Mouse (Mus musculus) kidney, postnatal 25 days (tissue): ENCODE results near the gene Fkbpl.

Experiments
- DNase-seq, 2 experiments: peaks; one replicate each; pipeline ENCODE4 v3.0.0; 2021; ENCODE audit warnings: mixed read lengths in 2 of 2

Gene Fkbpl

DNA sequence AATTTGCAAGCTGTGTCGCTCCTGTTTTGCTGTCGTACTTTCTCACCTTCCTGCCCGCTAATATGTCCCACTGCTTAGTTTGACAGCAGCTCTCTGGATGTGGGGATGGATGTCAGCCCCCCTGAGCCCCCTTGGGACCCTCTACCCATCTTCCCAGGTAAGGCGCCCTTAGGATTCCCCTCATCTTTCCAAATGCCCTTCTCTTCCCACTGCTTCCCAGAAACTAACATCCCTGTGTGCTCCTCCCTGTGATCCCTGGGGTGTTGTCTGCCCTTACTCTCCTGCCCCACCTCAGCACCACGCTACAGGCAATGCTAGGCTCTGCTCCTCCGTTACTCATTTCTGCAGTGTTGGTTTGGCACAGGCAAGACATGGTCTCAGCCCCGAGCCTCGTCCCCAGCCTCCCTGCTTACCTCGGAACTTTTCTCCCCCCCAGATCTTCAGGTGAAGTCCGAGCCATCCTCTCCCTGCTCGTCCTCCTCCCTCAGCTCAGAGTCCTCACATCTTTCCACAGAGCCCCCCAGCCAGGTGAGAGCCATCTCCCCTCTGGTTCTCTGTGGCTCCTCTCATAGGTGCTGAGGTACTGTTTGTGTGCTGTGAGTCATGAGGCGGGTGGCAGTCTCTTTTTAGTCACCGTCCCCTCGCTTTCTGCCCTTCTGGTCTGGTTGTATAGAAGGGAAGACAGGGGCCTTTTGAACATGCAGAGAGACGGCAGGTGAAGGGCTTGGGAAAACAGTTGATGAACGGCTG lies 3.8 kb downstream of the Fkbpl start:
- peak in 1 of 2 experiments; percentile 36 for DNase-seq

DNA sequence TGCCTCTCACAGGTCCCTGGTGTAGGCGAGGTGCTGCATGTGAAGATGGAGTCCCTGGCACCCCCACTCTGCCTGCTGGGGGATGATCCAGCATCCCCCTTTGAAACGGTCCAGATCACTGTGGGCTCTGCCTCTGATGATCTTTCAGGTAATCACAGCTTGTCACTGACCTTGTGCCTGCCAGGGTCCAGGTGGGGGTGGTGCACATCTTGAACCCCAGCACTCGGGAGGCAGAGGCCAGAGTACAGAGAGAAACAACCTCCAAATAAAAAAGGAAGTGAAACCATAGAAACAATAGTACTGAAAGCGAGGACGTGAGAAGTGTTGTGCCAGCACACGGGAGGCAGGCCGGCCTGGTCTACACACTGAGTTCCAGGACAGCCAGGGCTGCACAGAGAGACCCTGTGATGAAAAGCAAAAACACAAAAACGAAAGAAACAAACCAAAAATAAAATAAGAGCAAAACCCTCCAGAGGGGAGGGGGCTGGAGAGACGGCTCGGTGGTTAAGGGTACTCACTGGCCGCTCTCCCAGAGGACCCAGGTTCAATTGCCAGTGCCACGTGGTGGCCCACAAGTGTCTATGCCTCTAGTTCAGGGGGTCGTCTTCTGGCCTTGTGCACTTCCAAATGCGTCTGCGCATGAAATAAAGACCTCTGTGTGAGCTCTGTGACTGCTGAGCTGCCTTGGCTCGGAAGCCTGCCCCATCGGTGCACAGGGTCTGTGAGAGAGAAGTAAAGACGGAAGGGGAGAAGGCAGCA lies 4.7 kb downstream of the Fkbpl start:
- DNase-seq = no peak

DNA sequence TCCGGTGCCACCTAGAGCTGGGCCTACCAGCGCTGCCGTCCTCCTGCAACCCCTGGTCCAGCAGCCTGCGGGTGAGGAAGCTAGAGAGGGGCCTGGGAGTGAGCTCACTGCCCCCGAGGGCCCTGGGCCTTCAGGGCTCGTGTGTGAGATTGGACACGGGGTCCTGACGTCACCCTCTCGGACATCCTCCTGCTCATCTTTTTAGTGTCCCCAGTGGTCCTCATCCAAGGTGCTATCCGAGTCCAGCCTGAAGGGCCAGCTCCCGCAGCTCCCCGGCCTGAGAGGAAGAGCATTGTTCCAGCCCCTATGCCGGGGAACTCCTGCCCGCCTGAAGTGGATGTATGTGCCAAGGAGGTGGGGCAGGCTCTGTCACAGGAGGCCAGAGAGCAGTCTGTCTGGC lies 6.2 kb downstream of the Fkbpl start:
- DNase-seq = no peak

DNA sequence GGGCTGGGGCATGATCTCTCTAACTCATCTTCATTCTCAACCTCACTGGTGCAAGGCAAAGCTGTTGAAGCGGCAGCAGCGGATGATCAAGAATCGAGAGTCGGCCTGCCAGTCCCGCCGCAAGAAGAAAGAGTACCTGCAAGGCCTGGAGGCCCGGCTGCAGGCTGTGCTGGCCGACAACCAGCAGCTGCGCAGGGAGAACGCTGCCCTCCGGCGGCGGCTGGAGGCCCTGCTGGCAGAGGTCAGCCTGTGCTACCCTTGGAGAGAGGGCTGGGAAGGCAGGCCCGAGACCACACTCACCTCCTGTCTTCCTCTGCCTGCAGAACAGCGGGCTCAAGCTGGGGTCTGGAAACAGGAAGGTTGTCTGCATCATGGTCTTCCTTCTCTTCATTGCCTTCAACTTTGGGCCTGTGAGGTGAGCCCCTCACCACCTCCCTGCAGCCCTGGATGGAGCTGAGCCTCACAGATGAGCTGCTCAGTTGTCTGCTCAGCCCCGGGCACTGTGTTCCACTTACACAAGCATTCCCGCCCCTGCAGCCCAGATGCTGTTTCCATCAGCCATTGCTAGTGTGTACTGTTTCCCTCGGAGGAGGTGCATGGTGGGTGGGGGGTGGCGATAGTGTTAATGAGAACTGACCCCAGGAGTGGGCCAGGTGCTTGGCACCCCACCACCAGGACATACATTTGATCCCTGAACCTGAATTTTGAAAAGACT lies 7.1 kb downstream of the Fkbpl start:
- DNase-seq = peak; percentile 64 to 75

DNA sequence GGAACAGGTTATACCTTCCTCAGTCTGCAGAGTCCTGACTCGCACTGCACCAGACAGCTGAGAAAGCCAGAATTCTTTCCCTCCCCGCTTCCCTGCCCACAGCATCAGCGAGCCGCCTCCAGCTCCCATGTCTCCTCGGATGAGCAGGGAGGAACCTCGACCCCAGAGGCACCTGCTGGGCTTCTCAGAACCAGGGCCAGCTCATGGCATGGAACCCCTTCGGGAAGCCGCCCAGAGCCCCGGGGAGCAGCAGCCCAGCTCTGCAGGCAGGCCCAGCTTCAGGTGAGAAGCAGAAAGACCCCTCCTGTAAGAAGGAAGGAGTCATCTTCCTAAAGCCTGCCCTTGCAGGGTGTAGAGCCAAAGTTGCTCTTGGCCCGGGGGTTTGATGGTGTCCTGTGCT lies 8.0 kb downstream of the Fkbpl start:
- no peak for DNase-seq

DNA sequence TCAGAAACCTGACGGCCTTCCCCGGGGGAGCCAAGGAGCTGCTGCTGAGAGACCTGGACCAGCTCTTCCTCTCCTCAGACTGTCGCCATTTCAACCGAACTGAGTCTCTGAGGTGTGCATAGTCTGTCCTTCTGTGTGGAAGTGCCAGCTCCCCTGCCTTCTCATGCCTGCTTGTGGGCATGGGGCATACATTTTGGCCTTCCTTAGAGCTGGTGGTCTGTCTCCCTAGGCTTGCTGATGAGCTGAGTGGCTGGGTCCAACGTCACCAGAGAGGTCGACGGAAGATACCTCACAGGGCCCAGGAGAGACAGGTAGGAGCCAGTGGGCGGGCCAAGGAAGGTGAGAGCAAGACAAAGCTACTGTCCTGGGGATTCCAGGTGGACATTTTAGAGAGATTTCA lies 8.4 kb downstream of the Fkbpl start:
- no peak for DNase-seq

DNA sequence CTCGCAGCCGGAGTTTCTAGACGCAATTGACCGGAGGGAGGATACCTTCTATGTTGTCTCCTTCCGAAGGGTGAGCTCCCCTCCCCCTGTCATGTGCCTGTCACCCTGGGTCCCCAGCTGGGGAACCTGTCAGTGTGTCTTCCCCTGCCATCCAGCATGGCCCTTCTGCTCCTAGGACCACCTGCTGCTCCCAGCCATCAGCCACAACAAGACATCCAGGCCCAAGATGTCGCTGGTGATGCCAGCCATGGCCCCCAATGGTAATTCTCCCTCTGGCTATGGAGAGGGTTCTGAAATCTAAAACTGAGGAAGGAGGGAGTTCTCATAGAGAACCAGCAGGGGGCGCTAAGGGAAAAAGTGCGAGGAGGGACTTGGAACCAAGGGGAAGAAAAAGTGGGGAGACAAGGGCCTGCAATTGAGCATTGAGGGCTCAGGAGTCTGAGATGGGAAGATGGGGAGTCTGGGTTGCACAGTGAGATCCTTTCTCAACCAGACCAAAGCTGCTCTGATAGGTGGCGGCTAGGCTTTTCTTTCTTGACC lies 9.3 kb downstream of the Fkbpl start:
- peak in 1 of 2 experiments; percentile 77 for DNase-seq

DNA sequence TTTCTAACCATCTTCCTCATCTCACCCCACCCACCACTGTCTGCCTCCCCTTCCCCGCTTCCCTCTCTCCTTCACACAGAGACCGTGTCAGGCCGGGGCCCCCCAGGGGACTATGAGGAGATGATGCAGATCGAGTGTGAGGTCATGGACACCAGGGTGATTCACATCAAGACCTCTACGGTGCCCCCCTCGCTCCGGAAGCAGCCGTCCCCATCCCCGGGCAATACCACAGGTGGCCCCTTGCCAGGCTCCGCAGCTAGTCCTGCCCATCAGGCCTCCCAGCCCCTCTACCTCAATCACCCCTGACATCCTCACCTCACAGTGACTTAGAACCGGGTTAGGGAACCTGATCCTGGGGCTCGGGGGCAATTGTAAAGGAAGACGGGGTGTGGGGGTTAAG lies 9.8 kb downstream of the Fkbpl start:
- no peak for DNase-seq

DNA sequence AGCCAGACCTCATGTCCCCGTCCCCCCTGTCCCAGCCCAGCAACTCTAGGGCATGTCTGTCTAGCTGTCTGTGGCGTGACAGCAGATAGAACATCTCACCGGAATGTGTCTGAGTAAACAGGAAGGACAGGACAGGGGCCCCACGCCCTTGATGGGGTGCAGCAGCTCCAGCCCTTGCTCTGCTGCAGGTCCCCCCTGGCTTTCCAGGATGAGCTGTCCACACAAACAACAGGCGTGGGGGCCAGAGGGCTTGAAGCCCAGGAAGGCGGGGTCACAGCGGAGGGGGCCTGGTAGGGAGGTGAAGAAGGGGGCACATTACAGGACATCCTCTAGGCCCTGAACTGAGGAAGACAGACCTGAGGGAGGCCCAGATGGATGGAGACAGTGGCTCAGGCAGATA lies 10.6 kb downstream of the Fkbpl start:
- peak; percentile 76 to 92 for DNase-seq

DNA sequence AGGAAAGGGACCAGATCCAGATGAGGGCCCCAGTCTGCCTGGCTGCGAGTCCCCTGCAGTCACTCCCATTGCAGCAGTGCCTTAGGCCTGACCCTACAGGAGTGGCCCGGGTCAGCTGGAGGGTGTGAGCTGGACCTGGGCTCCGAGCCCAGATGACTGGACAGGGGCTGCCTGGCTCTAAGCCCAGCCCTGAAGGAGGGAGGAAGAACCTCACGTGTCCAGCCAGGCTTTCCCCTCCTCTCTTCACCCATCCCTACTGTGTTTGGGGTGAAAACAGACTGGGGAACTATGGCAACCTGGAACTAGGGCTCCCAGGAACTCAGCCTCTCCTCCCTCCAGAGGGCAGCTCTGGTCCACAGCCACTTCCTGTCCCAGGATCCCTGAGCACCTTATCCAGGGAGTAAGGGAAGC lies 11.0 kb downstream of the Fkbpl start:
- DNase-seq = peak; percentile 87 to 96

DNA sequence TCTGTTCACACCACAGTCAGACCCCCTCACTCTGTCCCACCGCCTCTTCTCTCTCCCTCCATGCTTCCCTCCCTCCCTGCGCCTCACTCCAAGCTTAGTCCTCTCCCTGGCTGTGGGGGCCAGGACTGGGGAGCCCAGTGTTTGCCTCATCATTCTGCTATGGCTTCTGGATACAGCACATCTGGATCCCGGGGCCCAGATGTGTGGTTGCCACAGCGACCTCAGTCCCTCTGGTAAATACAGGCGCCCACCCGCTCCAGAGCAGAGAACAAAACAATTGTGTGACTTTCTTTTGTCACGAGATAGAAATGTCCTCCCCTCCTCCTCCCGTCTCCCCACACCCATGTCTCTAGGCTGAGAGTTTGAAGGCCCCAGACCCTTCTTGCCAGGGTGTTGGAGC lies 12.1 kb downstream of the Fkbpl start:
- DNase-seq = no peak

DNA sequence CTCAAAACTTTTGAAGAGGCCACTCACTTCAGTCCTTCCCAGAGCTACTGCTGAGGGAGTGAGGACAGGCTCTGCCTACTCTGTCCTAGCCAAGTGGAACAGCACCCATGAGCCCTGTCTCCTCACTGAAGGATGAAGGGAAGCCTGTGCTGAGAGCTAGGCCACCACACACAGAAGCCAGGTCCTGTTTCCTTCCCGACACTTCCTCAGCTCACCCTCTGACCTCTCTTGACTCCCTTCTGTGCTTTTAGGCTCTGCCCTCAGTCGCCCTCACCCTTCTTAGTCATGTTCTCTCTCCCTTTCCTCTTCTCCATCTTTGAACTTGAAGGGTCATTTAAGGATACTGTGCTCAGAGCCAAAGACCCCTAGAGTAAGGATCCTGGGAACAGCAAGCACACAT lies 12.7 kb downstream of the Fkbpl start:
- DNase-seq = no peak

DNA sequence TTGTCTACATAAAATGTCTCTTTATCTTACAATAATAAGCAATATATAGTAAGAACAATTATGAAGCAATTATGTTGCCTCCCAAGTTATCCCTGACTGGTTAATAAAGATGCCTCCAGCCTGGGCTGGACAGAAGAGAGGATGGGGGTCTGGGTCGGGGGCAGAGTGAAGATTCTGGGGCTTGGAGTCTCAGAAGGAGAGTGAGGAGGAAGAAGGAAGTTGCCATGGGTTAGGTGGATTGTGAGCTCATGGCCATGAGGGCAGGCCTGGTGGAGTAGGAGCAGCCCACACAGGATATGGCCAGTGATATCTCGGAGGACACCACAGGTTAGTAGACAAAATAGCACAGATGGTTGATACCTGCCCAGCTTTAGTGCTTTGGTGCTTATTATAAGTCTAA lies 13.6 kb downstream of the Fkbpl start:
- DNase-seq = no peak

DNA sequence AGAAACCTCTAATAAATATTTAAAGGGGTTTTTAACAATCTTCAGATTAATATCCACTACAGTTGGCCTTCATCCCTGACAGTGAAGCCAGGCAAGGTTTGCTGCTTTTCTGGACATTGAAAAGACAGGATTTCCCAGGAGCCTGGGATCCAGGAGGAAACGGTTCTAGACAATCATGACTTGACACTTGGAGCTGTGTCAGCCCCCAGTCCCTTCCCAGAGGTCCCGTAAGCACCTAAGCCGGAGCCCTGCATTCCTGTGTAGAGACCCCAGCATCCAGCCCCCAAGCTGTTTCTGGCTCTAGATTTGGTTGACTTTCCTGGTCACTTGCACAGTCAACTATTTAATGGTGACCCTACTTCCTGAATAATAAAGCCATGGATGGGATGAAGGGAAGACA lies 14.0 kb downstream of the Fkbpl start:
- DNase-seq = no peak

DNA sequence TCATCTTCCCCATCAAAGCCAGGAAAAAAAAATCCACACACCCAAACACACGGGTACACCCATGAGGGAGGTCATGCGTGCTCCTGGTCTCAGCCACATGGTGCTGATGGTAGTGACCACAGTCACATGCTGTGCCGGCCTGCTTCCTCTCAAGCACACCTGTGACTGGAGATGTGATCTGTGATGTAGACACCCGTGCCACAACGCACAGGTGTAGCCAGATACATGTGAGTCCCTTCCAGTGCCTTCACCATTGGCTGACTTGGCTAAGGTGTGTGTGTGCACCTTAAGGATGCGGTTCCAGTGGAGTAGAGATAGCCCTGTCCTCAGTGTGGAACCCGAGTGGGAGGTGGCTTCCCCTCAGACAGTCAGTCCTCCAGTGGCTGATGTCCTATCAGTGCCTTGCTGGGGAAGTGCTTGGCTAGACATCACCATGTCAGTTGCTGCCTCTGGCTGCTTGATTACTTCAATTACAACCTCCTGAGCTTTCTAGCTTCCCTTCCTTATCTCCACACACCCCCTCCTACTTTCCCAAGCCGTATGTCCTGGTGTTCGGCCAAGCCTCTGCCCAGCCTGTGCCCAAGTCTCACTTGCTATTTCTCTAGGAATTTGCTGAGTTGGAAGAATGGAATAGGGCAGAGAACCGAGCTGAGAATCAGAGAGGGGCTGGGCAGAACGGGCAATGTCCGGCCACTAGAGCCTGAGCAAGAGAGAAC lies 14.8 kb downstream of the Fkbpl start:
- DNase-seq = peak; percentile 42 to 71

DNA sequence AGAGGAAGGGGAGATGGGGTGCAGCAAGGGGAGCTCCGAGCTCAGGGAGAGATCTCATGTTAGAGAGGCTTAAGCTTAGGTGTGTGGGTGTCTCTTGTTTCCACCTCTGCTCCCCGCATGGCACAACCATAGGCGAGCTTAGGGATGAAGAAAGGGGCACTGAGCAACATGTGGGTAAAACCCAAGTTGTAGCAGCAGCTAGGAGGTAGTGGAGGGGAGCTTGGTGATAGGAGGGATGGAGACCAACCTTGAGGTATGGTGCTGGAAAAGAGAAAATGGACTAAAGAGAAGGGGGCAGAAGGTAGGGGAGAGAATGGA lies 15.3 kb downstream of the Fkbpl start:
- no peak for DNase-seq

DNA sequence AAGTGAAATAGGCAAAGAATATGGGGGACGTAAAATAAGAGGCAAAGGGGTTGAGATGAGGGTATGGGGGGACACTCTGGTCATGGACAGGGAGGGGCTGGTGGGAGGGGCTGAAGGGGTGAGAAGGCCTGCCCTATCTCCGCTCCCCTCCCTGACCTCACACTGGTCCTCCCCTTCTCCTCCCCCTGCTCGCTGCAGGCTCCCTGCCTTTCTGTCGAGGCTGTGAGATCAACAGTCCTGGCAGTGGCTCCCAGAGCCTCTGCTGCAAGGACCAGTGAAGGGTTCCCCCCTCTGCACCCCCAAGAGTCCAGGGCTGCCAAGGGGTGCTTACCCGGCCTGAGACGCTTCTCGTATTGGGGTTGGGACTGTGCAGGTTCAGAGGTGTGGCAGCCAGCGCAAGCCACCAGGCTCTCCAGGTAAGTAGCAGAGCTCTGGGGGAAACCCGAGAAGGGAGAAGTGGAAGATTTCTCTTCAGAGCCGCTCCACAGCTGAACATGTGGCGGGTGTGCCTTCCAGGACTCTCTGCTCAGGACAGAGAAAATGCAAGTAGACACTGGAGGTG lies 15.8 kb downstream of the Fkbpl start:
- DNase-seq = peak in 1 of 2 experiments; percentile 70

DNA sequence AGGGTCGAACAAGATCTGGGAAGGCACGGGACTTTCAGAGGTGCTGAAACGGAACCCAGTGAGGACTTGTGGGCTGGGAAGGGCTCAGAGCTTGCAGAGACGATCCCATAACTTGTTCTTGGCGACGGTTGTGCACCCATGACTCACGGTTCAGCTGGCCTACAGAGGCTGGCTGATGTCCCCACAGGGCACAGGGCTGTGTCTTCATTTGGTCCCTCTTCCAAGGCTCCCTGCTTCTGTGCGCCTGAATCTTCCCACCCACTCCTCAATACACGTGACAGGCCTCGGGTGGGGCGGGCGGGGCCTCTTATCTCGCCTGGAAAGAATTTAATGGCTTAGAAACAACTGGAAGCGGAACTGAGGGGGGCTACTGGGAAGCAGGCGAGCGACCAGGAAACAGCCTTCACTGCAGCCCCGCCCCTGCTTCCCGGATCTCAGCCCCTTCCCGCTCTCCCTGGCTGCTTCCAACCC lies 16.6 kb downstream of the Fkbpl start:
- DNase-seq = peak; percentile 80 to 90

DNA sequence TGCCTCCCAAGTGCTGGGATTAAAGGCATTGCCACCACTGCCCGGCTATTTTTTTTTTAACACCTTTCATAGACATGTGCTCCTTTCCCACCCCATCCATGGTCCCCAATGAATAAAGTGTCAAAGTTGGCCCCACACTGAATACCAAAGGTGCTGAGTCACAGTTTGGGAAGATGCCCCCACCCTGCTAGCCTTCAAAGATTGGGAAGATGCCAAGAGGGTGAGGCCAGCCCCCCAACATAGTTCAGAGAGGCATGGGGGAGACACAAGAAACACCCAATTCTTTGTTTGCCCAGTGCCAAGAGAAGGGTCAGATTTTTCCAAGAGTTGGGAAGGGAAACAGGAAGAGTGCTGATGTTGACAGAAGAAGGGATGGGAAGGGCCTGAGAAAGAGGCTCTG lies 17.9 kb downstream of the Fkbpl start:
- no peak for DNase-seq

DNA sequence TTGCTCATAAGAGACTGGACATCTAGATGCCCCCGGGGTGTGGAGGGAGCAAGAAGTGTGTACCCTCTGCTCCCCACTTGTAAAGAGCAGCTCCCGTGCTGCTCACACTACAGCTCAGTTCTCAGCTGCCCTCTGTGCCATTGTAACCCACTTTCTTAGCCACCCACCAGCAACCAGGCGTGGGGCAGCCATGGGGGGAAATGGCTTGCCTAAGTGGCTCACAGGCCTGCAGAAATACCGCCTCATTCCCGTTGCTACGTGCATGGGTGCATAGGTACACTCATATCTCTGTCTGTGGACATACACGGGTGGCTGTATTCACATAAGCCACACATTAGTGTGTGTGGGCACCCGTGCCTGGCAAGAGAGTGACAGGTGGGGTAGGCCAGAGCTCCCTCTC lies 18.4 kb downstream of the Fkbpl start:
- DNase-seq = no peak

DNA sequence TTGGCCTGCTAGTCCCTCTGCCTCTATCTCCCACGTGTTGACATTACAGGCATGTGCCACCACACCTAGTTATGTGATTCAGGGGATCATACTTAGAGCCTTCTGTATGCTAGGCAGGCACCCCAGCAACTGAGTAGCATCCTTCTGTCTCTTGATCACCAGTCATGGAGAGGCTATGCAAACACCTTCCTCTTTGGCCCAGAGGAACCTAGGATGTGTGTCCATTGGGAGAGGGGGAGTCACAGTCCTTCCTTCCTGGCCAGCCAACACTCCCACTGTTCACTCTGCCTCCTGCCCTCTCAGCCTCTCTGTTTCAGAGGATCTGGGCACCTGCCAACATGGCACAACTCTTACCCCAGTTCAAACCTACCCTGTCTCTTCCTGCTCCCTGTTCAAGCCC lies 19.0 kb downstream of the Fkbpl start:
- no peak for DNase-seq

DNA sequence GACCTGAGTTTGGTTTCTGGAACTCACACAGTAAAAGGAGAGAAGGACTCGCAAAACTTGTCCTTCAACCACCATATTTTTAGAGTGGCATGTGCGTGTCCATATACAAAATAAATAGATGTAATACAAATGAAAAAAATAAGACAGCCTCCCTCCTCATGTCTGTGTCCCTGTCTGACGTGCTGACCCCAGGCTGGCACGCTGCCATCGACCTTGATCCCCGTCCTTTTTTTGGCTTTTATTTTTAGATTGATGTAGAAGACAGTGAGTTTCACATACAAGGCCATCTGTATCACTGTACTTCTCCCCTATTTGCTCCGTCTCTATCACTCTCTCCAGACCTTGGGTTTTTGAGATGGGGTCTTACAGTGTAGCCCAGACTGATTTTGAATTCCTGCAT lies 19.9 kb downstream of the Fkbpl start:
- DNase-seq = peak in 1 of 2 experiments; percentile 32

DNA sequence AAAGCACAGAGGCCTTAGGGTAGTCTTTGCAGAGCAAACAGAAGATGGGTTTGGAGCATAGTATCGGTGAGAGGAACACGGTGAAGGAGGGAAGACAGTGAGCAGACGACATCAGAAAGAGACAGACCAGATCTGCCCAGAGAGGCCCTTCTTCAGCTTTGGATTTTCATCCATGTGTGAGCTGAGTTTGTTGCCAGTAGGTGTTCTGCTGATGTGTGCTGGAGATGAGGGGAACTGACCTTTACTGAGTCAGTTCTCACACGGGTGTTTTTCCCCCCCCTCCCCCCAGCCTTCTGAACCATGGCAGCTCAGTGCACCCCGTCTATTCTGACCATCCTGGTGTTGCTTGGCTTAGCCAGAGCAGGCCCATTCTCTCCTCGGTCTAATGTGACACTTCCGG lies 25.7 kb downstream of the Fkbpl start, which contains the start of gene Tnxb:
Gene Tnxb (plus strand): TSS at position 301 of the 400 bp plus-strand sequence.
- no peak for DNase-seq
